Mouse (Mus musculus) stomach, embryonic 16.5 days (tissue): ENCODE measurements at regions not wholly inside any gene's neighbourhood (a gene's known extent, or its start where the extent isn't known, plus 50 kb on each side); places are given as distances from the start of the nearest gene placed in this dataset.

Experiments
- ATAC-seq: fragments of 200-750 bp; cut with Nextera tagmentation; 2 replicates; pipeline ENCODE4 v1.8.0; 2017; ENCODE audit warnings: moderate number of reproducible peaks, moderate TSS enrichment; ENCODE audit not compliant: insufficient read depth, low FRiP score
- H3K27ac ChIP-seq: fragments of 300-500 bp; sonication (generic); 2 replicates; pipeline ENCODE4 v1.5.1; 2014; ENCODE audit warnings: low read length
- H3K27me3 ChIP-seq: fragments of 300-500 bp; sonication (generic); 2 replicates; pipeline ENCODE4 v1.6.1; 2014; ENCODE audit warnings: low read length, control low read depth, mixed read lengths; ENCODE audit not compliant: control insufficient read depth, insufficient read depth
- H3K36me3 ChIP-seq: fragments of 300-500 bp; sonication (generic); 2 replicates; pipeline ENCODE4 v1.6.1; 2014; ENCODE audit warnings: low read length; ENCODE audit not compliant: control insufficient read depth, insufficient read depth
- H3K4me1 ChIP-seq: fragments of 300-500 bp; sonication (generic); 2 replicates; pipeline ENCODE4 v1.6.1; 2014; ENCODE audit warnings: low read length, control low read depth, mixed read lengths; ENCODE audit not compliant: control insufficient read depth, insufficient read depth
- H3K4me2 ChIP-seq: fragments of 300-500 bp; sonication (generic); 2 replicates; pipeline ENCODE4 v1.6.1; 2014; ENCODE audit warnings: low read depth, low read length, mixed read lengths
- H3K4me3 ChIP-seq: fragments of 300-500 bp; sonication (generic); replicated peaks from 2 replicates; pipeline ENCODE4 v1.5.1; 2014; ENCODE audit warnings: mild to moderate bottlenecking, low read length
- H3K9ac ChIP-seq: fragments of 300-500 bp; sonication (generic); 2 replicates; pipeline ENCODE4 v1.6.1; 2014; ENCODE audit warnings: low read length
- H3K9me3 ChIP-seq: fragments of 300-500 bp; sonication (generic); replicated peaks from 2 replicates; pipeline ENCODE4 v1.6.1; 2016; ENCODE audit warnings: low read length, control low read depth; ENCODE audit not compliant: control insufficient read depth
- WGBS: fragments of 180-500 bp; shearing (Covaris S2); extraction: QIAGEN DNeasy Blood & Tissue Kit; methylation state at CpG from one replicate; pipeline ENCODE4 v1.1.7; 2014; 5-methylcytosine and 5-hydroxymethylcytosine counted together

DNA sequence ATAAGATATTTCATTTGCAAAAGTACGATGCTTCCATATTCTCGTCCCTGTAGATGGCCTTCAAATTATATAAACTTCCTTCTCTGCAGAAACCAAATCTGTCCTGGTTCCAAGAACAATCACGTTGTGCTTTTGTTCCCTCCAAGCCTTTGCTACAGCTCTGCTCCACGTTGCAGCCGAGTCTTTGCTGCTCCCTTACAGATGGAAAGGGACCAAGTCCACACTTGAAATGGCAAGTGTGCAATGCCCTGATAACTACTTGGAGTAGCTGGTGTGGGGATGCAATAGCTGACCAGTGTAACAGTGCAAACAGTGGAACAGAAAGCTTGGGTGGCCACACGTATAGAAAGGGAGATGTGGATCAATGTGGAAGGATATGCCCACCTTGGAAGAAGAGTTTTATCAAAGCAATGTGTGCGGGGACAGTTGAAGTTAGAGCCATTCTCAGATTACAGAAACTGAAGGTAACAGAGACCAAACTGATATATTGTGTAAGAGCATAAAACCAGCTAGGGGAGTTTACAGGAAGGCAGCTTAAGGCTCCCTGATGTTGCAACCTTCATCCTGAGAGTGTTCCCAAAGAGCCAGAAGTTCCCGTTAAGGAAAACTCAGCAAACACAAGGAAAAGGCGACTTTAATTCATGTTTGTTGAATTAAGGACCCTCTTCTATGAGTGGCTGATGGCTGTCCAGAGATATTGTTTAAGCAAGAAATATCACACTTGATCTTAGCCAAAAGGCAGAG, 161.3 kb downstream of the Npr3 start:
- H3K9me3 ChIP-seq = no peaks in the 10 kb centered on the region
- no peak overlapping the region for H3K4me2 ChIP-seq
- H3K4me1 ChIP-seq = peaks cover 12% of the 10 kb centered on the region
- no peaks in the 10 kb centered on the region for H3K36me3 ChIP-seq
- H3K9ac ChIP-seq = no peak overlapping the region
- 51% methylated on average over 9 of the region's 9 CpGs for WGBS
- peak overlapping the region; percentile 94 for H3K27ac ChIP-seq
- no peaks in the 10 kb centered on the region for H3K27me3 ChIP-seq
- peak; percentile 38; the same call in 1 of the 2 replicates for ATAC-seq
- H3K4me3 ChIP-seq = no peak overlapping the region

DNA sequence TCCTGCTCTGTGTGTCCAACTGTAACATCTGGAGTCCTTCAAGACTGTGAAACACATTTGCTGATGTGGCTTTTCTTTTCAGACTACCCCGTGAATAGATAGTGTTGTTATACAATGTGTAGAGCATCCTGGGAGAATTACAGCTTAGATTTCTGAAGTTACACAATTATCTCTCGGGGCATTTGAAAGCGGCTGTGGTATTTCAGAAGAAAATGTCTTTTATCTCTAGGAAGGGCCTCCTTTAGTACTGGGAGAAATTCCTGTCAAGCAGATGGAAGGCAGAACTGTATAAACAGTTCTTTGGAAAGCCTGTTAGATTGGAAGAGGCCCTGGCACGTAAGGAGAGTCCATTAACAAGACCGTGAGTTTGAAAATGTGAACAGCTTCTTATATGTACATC, 162.2 kb downstream of the Npr3 start:
- ATAC-seq = peak; percentile 87
- H3K36me3 ChIP-seq = no peaks in the 10 kb centered on the region
- H3K4me1 ChIP-seq = peaks cover 12% of the 10 kb centered on the region
- 26% methylated on average over 5 of the region's 5 CpGs for WGBS
- H3K4me2 ChIP-seq = no peak overlapping the region
- H3K9ac ChIP-seq = no peak overlapping the region
- no peak overlapping the region for H3K4me3 ChIP-seq
- no peaks in the 10 kb centered on the region for H3K27me3 ChIP-seq
- H3K27ac ChIP-seq = peak overlapping the region; percentile 94
- no peaks in the 10 kb centered on the region for H3K9me3 ChIP-seq

DNA sequence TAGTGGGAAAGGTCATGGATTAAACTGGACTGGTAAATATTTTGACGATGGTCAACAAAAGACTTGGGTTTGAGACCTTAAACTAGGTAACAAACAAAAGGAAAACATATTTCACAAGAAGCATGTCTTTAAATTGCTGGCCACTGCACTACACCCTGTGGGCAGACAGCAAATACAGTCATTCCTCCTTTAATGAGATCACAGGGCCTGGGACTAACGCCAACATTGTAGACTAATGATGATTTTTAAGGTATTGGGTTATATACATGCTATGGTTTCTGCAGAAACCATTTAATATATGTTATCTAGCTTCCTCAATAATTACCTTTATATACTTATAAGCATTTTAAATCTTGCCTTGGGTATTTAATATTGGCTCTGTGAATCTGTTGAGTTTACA, 162.8 kb downstream of the Npr3 start:
- H3K27me3 ChIP-seq = no peaks in the 10 kb centered on the region
- no peak overlapping the region for H3K9ac ChIP-seq
- no peak for ATAC-seq
- H3K9me3 ChIP-seq = no peaks in the 10 kb centered on the region
- 69% methylated on average over 2 of the region's 2 CpGs for WGBS
- H3K36me3 ChIP-seq = no peaks in the 10 kb centered on the region
- no peak overlapping the region for H3K4me3 ChIP-seq
- H3K27ac ChIP-seq = peak overlapping the region; percentile 94
- H3K4me1 ChIP-seq = peaks cover 12% of the 10 kb centered on the region
- H3K4me2 ChIP-seq = no peak overlapping the region

DNA sequence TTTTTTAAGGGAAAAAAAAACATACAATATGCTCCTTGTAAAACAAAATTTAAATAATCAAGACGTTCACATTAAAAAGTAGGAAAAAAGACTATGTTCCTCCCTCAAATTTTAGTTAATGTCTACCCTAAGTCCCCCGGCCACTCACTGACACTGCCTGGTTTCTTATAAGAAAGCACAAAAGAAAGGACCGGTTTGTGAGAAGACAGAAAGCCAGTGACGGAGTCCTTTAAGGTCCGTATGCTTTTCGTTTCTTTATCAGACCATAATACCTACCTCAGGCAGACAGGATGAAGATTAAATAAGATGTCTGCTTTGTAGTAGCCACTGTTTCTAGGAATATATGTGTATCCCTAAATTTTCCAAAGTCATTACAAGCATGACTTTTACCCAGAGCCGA, 164.3 kb downstream of the Npr3 start:
- H3K9me3 ChIP-seq = no peaks in the 10 kb centered on the region
- no peak overlapping the region for H3K4me3 ChIP-seq
- WGBS = 59% methylated on average over 7 of the region's 7 CpGs
- H3K36me3 ChIP-seq = no peaks in the 10 kb centered on the region
- H3K4me2 ChIP-seq = no peak overlapping the region
- no peak for ATAC-seq
- H3K27me3 ChIP-seq = no peaks in the 10 kb centered on the region
- no peak overlapping the region for H3K27ac ChIP-seq
- peaks cover 12% of the 10 kb centered on the region for H3K4me1 ChIP-seq
- no peak overlapping the region for H3K9ac ChIP-seq

DNA sequence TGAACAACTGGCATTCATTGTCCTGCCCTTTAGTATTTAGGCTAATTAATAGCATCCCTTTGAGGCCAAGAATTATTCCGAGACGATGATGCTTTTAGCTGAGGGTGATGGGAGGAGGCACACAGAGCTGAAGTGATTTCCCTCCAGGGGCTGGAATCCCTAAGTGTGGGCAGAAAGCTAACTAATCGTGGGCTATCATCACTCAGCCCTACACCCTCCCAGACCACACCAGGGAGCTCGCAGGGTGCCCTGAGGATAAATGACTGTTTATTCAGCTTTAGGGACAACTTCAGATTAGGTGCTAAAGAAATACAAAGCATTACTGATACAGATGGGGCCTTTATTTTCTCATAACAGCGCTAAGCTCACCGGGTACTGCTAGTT, 164.7 kb downstream of the Npr3 start:
- 33% methylated on average over 6 of the region's 6 CpGs for WGBS
- H3K4me3 ChIP-seq = no peak overlapping the region
- H3K27me3 ChIP-seq = no peaks in the 10 kb centered on the region
- no peak overlapping the region for H3K9ac ChIP-seq
- H3K4me1 ChIP-seq = peaks cover 12% of the 10 kb centered on the region
- no peaks in the 10 kb centered on the region for H3K9me3 ChIP-seq
- H3K27ac ChIP-seq = no peak overlapping the region
- no peak overlapping the region for H3K4me2 ChIP-seq
- ATAC-seq = no peak
- no peaks in the 10 kb centered on the region for H3K36me3 ChIP-seq

DNA sequence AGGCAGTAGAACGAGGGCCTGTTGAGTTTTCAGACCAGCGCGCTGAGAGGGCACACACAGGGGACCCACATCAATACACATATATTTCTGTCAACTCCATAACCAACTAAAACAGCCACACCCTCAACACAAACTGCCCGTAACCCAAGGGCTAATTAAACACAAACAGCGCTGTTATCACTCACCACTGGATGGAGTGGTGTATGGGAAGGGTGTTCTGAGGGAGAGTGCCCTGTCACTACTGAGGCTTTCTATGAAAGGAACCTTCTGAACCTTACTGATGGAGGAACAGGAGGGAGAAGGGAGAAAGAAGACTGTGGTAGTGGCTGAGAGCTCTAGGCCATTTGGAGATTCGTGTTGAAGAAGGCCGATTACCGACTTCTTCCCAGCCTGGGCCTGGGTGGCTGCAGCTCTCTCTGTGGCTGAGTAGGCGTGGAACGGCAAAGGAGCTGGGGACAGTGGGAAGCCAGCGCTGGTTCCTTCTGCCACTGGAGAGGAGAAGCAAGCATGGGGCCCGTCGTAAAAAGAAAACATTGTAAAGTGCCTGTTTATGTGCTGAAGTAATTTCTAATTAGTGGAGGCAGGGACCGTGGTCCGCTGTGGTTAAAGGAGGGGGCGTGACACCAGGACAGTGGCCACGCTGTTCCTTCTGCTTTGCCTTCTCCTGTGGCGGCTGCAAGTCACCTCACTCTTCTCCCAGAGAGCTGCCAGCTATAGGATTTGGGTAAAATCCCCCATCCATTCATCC, 165.3 kb downstream of the Npr3 start:
- Histone ChIP-seq H3K9me3 (no peaks in the 10 kb centered on the region), H3K4me2 (no peak overlapping the region), H3K36me3 (no peaks in the 10 kb centered on the region), H3K4me1 (peaks cover 12% of the 10 kb centered on the region), H3K27ac (no peak overlapping the region), H3K4me3 (no peak overlapping the region), H3K27me3 (no peaks in the 10 kb centered on the region), H3K9ac (no peak overlapping the region)
- no peak for ATAC-seq
- WGBS = 35% methylated on average over 18 of the region's 18 CpGs

DNA sequence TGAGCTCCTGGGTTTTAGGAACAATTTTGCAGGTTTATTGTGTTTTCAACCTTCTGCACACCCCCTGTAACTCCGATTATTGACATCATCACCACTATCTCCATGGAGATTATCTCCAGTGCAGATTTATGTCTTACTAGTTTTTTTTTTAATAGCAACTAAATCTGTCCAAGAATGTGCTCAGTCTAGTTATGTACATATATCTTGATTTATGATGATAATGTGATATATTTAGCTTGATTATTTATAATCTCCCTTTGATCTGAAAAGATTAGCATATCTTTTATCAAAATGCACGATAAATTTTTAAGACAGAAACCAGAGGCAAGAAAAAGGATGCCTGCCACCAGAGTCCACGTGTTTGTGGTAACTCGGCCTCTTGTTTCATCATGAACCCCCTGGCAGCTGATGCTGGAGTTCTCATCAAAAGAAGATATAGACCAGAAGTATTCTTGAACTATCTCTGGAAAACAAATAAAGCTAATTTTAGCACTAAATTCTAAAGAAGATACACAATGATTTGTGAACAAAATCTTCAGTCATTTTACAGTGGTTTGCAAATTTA, 169.6 kb downstream of the Npr3 start:
- no peaks in the 10 kb centered on the region for H3K9me3 ChIP-seq
- H3K4me1 ChIP-seq = no peaks in the 10 kb centered on the region
- H3K4me2 ChIP-seq = no peak overlapping the region
- H3K4me3 ChIP-seq = no peak overlapping the region
- no peaks in the 10 kb centered on the region for H3K27me3 ChIP-seq
- ATAC-seq = no peak
- H3K9ac ChIP-seq = no peak overlapping the region
- H3K36me3 ChIP-seq = no peaks in the 10 kb centered on the region
- H3K27ac ChIP-seq = no peak overlapping the region
- 54% methylated on average over 4 of the region's 4 CpGs for WGBS

DNA sequence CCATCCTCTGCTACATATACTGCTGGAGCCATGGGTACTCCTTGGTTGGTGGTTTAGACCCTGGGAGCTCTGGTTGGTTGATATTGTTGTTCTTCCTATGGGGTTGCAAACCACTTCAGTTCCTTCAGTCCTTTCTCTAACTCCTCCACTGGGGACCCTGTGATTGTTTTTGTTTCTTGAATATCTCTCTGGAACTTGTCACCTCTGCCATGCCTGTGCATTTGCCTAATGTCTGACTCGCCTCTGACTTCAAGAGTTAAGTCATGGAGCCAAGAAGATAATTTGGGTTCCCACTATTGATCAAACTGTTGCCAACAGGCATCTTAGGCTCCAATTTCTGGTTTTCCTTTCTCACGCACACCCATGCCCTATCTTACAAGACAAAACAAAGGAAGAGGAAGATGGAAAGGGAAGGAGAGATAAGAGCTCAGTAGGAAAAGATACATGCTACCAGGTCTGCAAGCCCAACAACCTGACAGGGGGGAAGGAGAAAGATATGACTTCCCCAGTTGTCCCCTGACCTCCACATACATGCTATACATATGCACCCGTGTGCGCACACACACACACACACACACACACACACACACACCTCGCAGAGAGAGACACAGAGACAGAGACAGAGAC, 172.3 kb downstream of the Npr3 start:
- Histone ChIP-seq H3K4me1 (no peaks in the 10 kb centered on the region), H3K27me3 (no peaks in the 10 kb centered on the region), H3K4me3 (no peak overlapping the region), H3K9ac (no peak overlapping the region), H3K9me3 (no peaks in the 10 kb centered on the region), H3K4me2 (no peak overlapping the region), H3K27ac (no peak overlapping the region), H3K36me3 (no peaks in the 10 kb centered on the region)
- 80% methylated on average over 5 of the region's 5 CpGs for WGBS
- ATAC-seq = no peak

DNA sequence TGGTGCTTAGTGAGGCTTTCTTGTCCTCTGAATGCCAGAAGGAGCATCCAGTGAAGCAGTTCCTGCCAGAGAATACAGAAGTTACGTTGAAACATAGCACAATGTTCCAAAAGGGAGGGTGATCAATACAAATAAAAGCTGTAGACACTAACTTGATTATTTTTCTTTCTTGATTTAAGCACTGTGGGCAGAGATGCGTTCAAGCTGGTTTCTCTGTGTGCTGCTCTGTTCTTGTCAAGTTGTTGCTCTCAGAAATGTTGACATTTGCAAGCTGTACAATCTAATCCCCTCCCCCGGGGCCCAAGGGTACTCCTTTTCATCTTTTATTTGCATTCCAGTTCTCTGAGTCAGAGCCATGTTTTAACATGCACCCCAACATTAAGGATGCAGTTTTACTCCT, 177.7 kb downstream of the Npr3 start:
- Histone ChIP-seq H3K9me3 (no peaks in the 10 kb centered on the region), H3K4me3 (no peak overlapping the region), H3K27ac (no peak overlapping the region), H3K36me3 (no peaks in the 10 kb centered on the region), H3K4me2 (no peak overlapping the region), H3K4me1 (no peaks in the 10 kb centered on the region), H3K27me3 (no peaks in the 10 kb centered on the region), H3K9ac (no peak overlapping the region)
- ATAC-seq = no peak
- 16% methylated on average over 3 of the region's 3 CpGs for WGBS
